Mouse (Mus musculus) G1E (cell line): ENCODE data around the gene Faap20.

Experiments used
- CTCF ChIP-seq: IDR thresholded peaks from 2 replicates; pipeline ENCODE4 v1.5.1; 2012; ENCODE audit warnings: low read depth, low read length, inconsistent platforms, mixed read lengths
- GATA1 ChIP-seq: IDR thresholded peaks from 2 replicates; pipeline ENCODE4 v1.6.1; 2012; ENCODE audit warnings: borderline replicate concordance, low read length, inconsistent platforms, mixed read lengths
- GATA2 ChIP-seq: IDR thresholded peaks from 2 replicates; pipeline ENCODE4 v1.6.1; 2012; ENCODE audit warnings: low read depth, low read length, inconsistent platforms, borderline replicate concordance

DNA sequence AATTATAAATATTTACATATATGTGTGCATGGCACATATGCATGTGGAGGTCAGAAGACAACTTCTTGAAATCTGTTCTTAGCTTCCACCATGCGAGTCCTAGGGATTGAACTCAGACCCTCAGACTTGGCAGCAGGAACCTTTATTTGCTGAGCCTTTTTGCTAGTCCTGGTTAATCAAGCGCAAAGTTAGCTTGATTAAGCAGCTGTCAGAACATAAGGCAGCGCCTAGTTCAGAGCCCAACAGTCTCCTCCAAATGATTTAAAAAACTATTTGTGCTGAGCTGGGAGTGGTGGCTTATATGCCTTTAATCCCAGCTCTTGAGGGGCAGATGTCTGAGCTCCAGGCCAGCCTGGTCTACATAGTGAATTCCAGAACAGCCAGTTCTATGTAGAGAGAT is 1.5 kb downstream of the Faap20 start:
- TF ChIP-seq CTCF = no peak
- TF ChIP-seq GATA1 = no peak
- no peak for TF ChIP-seq GATA2
